Mouse (Mus musculus) neural tube, embryonic 15.5 days (tissue): ENCODE data around the gene Rpl38. TPM values are rescaled to one million over a fixed set of nuclear protein-coding genes. Genes with fewer than 3 reads are reported as not detected.
A peak's percentile ranks its signal among the peaks of the same experiment; 100 is the strongest.

Source experiments
- ATAC-seq: fragments of 200-750 bp; cut with Nextera tagmentation; 2 replicates; pipeline ENCODE4 v1.8.0; 2017; ENCODE audit warnings: mild to moderate bottlenecking, moderate TSS enrichment, moderate library complexity; ENCODE audit not compliant: low FRiP score
- H3K27ac ChIP-seq: fragments of 300-500 bp; sonication (generic); replicated peaks from 2 replicates; pipeline ENCODE4 v1.5.1; 2015; ENCODE audit warnings: mild to moderate bottlenecking, inconsistent platforms
- H3K27me3 ChIP-seq: fragments of 300-500 bp; sonication (generic); replicated peaks from 2 replicates; pipeline ENCODE4 v1.6.1; 2015; ENCODE audit warnings: inconsistent platforms
- H3K36me3 ChIP-seq: fragments of 300-500 bp; sonication (generic); 2 replicates; pipeline ENCODE4 v1.6.1; 2015; ENCODE audit warnings: inconsistent platforms
- H3K4me1 ChIP-seq: fragments of 300-500 bp; sonication (generic); 2 replicates; pipeline ENCODE4 v1.6.1; 2015; ENCODE audit warnings: inconsistent platforms
- H3K4me2 ChIP-seq: fragments of 300-500 bp; sonication (generic); 2 replicates; pipeline ENCODE4 v1.6.1; 2015; ENCODE audit warnings: inconsistent platforms, mild to moderate bottlenecking, moderate library complexity
- H3K4me3 ChIP-seq: fragments of 300-500 bp; sonication (generic); replicated peaks from 2 replicates; pipeline ENCODE4 v1.5.1; 2015; ENCODE audit warnings: mild to moderate bottlenecking, inconsistent platforms
- H3K9ac ChIP-seq: fragments of 300-500 bp; sonication (generic); replicated peaks from 2 replicates; pipeline ENCODE4 v1.6.1; 2015; ENCODE audit warnings: mild to moderate bottlenecking, inconsistent platforms
- H3K9me3 ChIP-seq: fragments of 300-500 bp; sonication (generic); replicated peaks from 2 replicates; pipeline ENCODE4 v1.6.1; 2016; ENCODE audit warnings: inconsistent platforms
- WGBS: fragments of 180-500 bp; shearing (Covaris S2); methylation state at CpG from one replicate; pipeline ENCODE4 v1.1.7; 2015; ENCODE audit warnings: mixed read lengths; 5-methylcytosine and 5-hydroxymethylcytosine counted together
- polyA plus RNA-seq: library from polyadenylated mRNA; unstranded; fragments of >200 nt; fragmentation: Nextera tagmentation; extraction: Ambion mirVana; gene quantifications from 2 replicates; pipeline ENCODE4 v1.2.1, GENCODE M21; 2015

Rpl38 gene
- polyA plus RNA-seq, 1 experiment from 2014 or later = 844 TPM

DNA sequence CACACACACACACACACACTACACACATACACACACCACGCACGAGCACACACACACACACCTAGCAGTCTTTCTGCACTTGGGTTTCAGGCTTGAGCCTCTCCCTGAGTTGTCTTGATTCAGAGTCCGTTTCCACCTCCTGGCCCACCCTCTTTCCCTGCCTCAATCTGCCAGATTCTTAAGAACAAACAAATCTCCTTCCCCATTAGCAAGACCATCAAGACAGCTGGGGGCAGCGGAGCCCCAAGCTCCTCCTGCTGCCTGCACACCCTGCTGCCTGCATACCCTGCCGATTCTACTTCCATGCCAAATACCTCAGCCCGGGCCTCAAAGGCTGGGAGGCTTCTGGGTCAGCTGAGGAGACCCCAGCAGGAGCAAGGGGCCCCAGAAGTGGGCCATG, 27.7 kb upstream of the Rpl38 start:
- Histone ChIP-seq H3K27me3 (peaks cover 22% of the 10 kb centered on the region), H3K4me3 (no peak overlapping the region), H3K27ac (no peak overlapping the region), H3K36me3 (no peaks in the 10 kb centered on the region), H3K9ac (no peak overlapping the region; the same call in 1 of the 2 replicates), H3K4me2 (no peak overlapping the region), H3K9me3 (no peaks in the 10 kb centered on the region), H3K4me1 (peaks cover 37% of the 10 kb centered on the region)
- WGBS = 38% methylated on average over 6 of the region's 6 CpGs
- ATAC-seq = no peak

DNA sequence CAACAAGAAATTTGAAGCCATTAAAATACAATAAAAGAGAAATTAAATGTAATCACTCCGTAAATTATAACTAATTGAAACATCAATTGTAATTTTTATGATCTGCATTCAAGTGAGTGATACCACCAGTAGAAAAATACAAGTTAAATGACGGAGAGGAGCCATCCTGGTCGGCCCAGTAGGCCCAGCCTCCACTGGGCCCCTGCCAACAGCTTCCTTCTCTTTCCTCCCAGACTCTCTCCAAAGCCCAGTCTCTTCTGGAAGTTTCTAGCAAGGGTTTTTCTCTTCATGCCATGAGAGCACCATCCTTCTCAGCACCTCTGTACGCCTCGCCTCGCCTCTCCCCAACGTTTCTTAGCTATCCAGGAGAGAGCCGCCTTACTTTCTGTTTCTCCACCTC, 27.2 kb upstream of the Rpl38 start:
- H3K9ac ChIP-seq = no peak overlapping the region
- 72% methylated on average over 8 of the region's 8 CpGs for WGBS
- H3K9me3 ChIP-seq = no peaks in the 10 kb centered on the region

DNA sequence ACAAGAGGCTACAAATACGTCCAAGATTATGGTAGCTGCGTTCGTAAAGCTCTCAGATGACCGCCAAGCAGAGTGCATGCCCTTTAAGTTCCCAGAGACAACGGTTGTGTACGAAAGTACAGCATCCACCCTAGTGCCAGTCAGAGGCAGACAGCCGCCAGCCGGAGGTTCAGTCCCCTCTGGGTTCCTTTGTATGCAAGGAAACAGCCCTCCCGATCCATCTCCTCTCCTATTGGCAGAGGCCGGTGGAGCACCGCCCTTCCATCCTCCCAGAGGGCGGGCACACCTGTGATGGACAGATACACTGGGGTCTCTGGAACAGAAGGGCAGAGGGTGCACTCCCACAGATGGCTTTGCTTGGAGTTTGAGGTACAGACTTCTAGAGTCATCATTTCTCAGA, 26.1 kb upstream of the Rpl38 start:
- H3K4me2 ChIP-seq = no peak overlapping the region
- H3K4me3 ChIP-seq = no peak overlapping the region
- H3K9ac ChIP-seq = no peak overlapping the region
- 62% methylated on average over 12 of the region's 12 CpGs for WGBS
- H3K27me3 ChIP-seq = peaks cover 22% of the 10 kb centered on the region
- H3K36me3 ChIP-seq = no peaks in the 10 kb centered on the region
- peaks cover 22% of the 10 kb centered on the region for H3K4me1 ChIP-seq
- no peak overlapping the region for H3K27ac ChIP-seq
- H3K9me3 ChIP-seq = no peaks in the 10 kb centered on the region
- ATAC-seq = no peak

More for the DNA sequence above, 27.2 kb upstream of the Rpl38 start:
- Histone ChIP-seq H3K27me3 (peaks cover 22% of the 10 kb centered on the region), H3K36me3 (no peaks in the 10 kb centered on the region), H3K4me2 (no peak overlapping the region), H3K4me1 (peaks cover 32% of the 10 kb centered on the region), H3K4me3 (no peak overlapping the region), H3K27ac (no peak overlapping the region)
- ATAC-seq = no peak

DNA sequence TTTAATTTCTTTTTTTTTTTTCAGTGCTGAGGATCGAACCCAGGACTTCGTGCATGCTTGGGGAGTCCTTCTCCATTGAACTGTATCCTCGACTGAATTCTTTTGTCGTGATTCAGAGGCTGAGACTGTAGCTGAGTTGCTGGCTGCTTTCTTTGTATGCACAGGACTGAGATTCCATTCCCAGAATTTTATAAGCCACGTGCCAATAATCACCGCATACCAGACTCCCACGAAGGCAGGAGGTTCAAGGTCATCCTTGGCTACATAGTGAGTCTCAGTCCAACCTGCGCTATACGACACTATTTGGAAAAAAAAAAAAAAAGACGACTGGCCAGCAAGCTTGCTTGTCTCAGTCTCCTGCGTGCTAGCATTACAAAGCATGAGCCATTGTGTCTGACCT, 25.4 kb upstream of the Rpl38 start:
- WGBS = 84% methylated on average over 11 of the region's 11 CpGs

DNA sequence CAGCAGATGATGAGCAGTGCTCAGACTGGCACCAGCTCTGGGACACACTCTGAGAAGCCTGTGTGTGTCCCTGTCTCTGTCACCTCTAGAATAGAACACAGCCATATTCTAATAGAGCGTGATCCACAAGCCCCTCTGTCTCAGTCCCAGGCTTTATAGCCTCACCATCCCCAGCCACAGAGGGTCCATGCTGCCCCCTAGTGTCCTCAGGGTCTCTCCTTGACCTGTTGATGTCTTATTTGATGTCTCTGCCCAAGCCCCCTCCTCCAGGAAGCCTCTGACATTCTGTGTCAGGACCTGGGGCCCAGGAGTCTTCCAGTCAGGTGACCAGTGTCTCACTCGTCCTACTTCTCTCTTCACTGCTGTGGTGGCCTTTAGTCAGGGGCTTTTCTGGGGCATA, 24.2 kb upstream of the Rpl38 start:
- H3K4me2 ChIP-seq = no peak overlapping the region
- H3K27me3 ChIP-seq = peaks cover 10% of the 10 kb centered on the region
- H3K9ac ChIP-seq = no peak overlapping the region
- no peak overlapping the region for H3K27ac ChIP-seq
- 48% methylated on average over 2 of the region's 2 CpGs for WGBS
- H3K4me3 ChIP-seq = no peak overlapping the region
- ATAC-seq = no peak
- no peaks in the 10 kb centered on the region for H3K36me3 ChIP-seq
- H3K9me3 ChIP-seq = no peaks in the 10 kb centered on the region
- H3K4me1 ChIP-seq = peaks cover 18% of the 10 kb centered on the region

More for the DNA sequence above, 25.4 kb upstream of the Rpl38 start:
- Histone ChIP-seq H3K4me1 (peaks cover 16% of the 10 kb centered on the region), H3K27me3 (peaks cover 14% of the 10 kb centered on the region), H3K9me3 (no peaks in the 10 kb centered on the region), H3K36me3 (no peaks in the 10 kb centered on the region), H3K4me3 (no peak overlapping the region), H3K27ac (no peak overlapping the region), H3K4me2 (no peak overlapping the region), H3K9ac (no peak overlapping the region)
- ATAC-seq = no peak

DNA sequence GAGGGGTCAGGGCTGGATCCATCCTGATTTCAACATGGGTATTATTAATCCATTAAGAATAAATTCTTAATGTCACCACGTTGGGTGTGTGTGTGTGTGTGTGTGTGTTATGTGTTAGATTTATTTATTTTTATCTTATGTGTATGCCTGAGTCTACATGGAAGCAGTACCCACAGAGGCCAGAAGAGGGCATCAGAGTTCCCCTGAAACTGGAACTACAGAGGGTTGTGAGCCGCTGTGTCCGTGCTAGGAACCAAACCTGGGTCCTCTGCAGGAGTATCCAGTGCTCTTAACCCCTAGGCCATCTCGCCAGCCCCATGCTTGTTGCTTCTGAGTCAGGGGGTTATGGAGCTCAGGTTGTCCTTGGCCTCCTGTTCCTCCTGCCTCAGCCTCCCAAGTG, 18.8 kb upstream of the Rpl38 start:
- H3K27me3 ChIP-seq = no peaks in the 10 kb centered on the region
- no peaks in the 10 kb centered on the region for H3K9me3 ChIP-seq
- no peak overlapping the region for H3K4me2 ChIP-seq
- no peak overlapping the region for H3K27ac ChIP-seq
- H3K4me3 ChIP-seq = no peak overlapping the region
- H3K4me1 ChIP-seq = peaks cover 12% of the 10 kb centered on the region
- H3K36me3 ChIP-seq = no peaks in the 10 kb centered on the region
- H3K9ac ChIP-seq = no peak overlapping the region
- WGBS = 66% methylated on average over 4 of the region's 4 CpGs
- no peak for ATAC-seq

DNA sequence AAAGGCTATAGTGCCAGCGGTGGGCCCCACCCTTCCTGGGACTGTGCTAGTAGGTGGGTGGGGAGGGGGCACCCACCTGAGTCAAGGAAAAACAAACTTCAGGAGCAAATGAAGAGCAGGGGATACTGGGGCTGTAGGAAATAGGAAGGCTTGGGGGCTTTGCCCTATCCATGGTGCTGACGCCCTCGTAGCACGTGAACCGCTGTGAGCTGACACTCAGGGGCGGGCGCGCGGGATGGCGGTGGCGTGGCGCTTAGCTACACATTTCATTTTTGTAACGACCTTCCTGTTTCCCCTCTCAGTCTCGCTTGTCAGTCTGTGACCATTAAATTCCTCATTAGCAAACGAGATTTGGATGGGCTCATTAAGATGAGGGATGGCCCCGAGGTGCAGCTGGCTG, 15.8 kb upstream of the Rpl38 start:
- ATAC-seq = no peak
- H3K27me3 ChIP-seq = no peaks in the 10 kb centered on the region
- H3K9me3 ChIP-seq = no peaks in the 10 kb centered on the region
- WGBS = 3% methylated on average over 16 of the region's 16 CpGs
- peaks cover 22% of the 10 kb centered on the region for H3K4me1 ChIP-seq
- H3K27ac ChIP-seq = no peak overlapping the region
- H3K9ac ChIP-seq = no peak overlapping the region
- H3K4me2 ChIP-seq = peak overlapping the region; percentile 28
- no peak overlapping the region for H3K4me3 ChIP-seq
- H3K36me3 ChIP-seq = no peaks in the 10 kb centered on the region

DNA sequence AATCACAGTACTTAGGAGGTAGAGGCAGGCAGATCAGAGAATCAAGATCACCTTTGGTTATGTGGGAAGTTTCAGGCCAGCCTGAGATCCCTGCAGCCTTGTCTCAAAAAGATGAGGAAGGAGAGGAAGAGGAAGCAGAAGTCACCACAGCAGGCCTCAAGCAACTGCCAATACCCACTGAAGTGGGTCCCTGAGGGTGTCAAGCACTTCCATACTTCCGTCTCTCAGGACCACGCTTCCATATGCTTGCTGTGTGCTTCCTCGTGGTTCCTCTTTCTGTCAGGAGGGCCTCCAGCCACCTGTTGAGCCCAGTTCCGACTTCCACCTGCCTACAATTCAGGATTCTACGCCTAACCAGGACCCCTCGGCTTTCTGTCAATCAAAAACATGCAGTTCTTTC, 14.7 kb upstream of the Rpl38 start:
- Histone ChIP-seq H3K9ac (no peak overlapping the region), H3K4me2 (no peak overlapping the region), H3K9me3 (no peaks in the 10 kb centered on the region), H3K4me1 (peaks cover 20% of the 10 kb centered on the region), H3K4me3 (no peak overlapping the region), H3K36me3 (no peaks in the 10 kb centered on the region), H3K27ac (no peak overlapping the region), H3K27me3 (no peaks in the 10 kb centered on the region)
- WGBS = 83% methylated on average over 6 of the region's 6 CpGs
- no peak for ATAC-seq

DNA sequence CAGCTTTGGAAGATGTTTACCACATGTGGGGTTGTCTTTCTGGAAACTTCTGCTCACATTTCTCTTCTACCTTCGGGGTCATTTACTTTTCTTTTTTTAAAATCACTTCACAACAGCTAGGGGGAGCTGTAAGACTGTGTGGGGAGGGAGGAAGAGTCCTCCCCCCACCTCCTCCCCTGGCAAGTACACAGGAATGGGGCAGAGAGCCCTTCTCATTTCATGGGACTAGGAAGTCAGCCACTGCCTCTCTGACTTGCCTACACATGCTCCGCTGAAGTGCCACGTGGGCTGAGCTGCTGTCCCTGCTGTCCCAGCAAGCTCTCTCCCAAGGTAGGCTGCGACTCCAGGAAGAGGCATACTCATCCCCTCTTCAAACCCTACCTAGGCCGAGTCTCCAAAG, 13.8 kb upstream of the Rpl38 start:
- no peak for ATAC-seq
- no peaks in the 10 kb centered on the region for H3K36me3 ChIP-seq
- H3K9me3 ChIP-seq = no peaks in the 10 kb centered on the region
- no peaks in the 10 kb centered on the region for H3K27me3 ChIP-seq
- no peak overlapping the region for H3K4me2 ChIP-seq
- H3K4me1 ChIP-seq = peaks cover 20% of the 10 kb centered on the region
- WGBS = 61% methylated on average over 5 of the region's 5 CpGs
- no peak overlapping the region for H3K27ac ChIP-seq
- H3K4me3 ChIP-seq = no peak overlapping the region
- no peak overlapping the region for H3K9ac ChIP-seq

DNA sequence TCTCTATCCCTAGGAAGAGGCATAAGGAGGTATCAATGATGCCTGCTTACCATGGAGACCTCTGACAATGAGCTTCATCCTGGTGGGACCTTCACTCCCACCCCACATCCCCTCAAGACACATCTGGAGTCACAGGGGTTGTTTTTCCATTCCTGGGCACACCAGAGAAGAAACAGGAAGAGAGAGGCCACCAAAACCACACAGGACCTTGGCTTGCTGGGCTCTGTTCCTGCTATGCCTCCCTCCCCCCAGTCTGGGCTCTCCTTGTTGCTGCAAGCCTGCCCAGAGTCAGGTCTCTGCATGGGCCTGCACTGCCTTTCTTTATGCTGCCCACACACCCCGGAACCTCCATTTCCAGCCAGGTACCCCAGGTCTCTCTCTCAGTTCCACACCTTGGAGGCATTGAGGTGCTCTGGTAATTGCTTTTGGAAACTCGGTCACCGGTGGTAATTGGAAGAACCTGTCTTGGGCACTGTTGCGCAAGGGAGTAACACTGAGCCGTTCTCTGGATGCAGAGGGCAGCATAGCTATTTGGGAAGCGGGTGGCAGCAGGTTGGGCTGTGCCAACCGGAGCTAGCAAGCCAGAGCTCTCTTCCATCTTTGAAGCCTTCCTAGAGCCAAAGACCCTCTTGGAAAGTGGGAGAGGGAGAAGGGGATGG, 12.8 kb upstream of the Rpl38 start:
- Histone ChIP-seq H3K4me3 (no peak overlapping the region), H3K4me2 (no peak overlapping the region), H3K36me3 (no peaks in the 10 kb centered on the region), H3K27me3 (no peaks in the 10 kb centered on the region), H3K9ac (no peak overlapping the region), H3K27ac (no peak overlapping the region), H3K9me3 (no peaks in the 10 kb centered on the region), H3K4me1 (peaks cover 20% of the 10 kb centered on the region)
- no peak for ATAC-seq
- WGBS = 84% methylated on average over 7 of the region's 7 CpGs

DNA sequence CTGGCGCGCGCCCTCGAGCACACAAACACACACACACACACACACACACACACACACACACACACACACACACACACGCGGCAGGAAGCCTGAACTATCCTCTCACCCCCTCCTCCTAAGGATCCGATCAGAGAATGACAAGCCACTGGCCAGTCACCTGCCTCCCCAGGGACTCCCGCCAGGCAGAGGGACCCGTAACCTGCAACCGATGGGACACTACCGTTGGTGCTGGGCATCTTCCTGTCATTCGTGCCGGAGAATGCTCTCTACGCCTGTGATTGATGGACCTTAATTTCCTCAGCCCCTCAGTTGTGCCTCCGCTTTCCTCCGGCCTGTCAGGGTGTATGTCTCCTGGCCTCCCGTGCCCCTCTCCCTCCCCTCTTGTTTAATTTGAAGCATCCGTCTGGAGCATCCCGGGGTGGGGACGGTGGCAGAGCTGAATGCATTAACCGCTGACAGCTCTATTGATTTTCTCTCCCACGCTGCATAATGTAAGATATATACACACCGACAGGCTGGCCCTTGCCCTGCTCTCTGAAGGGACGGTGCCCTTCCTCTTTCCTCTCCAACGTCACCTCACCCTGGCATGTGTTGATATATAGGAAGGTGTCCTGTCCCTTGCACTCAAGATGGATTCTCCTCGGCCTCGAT, 11.2 kb upstream of the Rpl38 start:
- WGBS = 18% methylated on average over 21 of the region's 27 CpGs

DNA sequence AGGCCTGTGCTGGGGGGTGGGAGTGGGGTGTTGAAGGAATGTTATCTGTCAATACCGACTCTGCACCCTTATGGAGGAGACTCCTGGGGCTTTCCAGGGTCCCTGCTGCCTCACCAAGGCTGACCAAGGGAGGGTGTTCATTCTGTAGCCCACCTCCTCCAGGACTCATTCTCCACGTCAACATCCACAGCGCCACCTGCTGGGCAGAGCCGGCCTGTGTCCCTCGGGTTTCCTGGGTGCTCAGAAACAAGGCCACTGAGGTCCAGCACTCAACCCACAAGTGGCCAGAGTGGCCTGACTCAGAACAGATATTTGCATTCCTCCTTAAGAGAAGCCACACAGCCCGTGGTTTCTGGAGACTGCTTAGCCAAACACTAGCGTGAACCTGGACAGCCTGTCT, 10.6 kb upstream of the Rpl38 start:
- no peak for ATAC-seq
- Histone ChIP-seq H3K4me1 (peaks cover 16% of the 10 kb centered on the region), H3K27me3 (no peaks in the 10 kb centered on the region), H3K36me3 (no peaks in the 10 kb centered on the region), H3K27ac (peak overlapping the region; percentile 61; the same call in 1 of the 2 replicates), H3K9me3 (no peaks in the 10 kb centered on the region), H3K9ac (no peak overlapping the region), H3K4me3 (no peak overlapping the region), H3K4me2 (peak overlapping the region; percentile 27; the same call in 1 of the 2 replicates)
- 16% methylated on average over 7 of the region's 7 CpGs for WGBS

More for the DNA sequence above, 11.2 kb upstream of the Rpl38 start:
- Histone ChIP-seq H3K36me3 (no peaks in the 10 kb centered on the region), H3K9me3 (no peaks in the 10 kb centered on the region), H3K27me3 (no peaks in the 10 kb centered on the region), H3K27ac (peak overlapping the region; percentile 61), H3K4me2 (peak overlapping the region; percentile 27), H3K9ac (no peak overlapping the region), H3K4me3 (no peak overlapping the region), H3K4me1 (peaks cover 20% of the 10 kb centered on the region)
- peak; percentile 46 for ATAC-seq
